ENCODE assay signal across 9 mouse cellular contexts in the genomic region with DNA sequence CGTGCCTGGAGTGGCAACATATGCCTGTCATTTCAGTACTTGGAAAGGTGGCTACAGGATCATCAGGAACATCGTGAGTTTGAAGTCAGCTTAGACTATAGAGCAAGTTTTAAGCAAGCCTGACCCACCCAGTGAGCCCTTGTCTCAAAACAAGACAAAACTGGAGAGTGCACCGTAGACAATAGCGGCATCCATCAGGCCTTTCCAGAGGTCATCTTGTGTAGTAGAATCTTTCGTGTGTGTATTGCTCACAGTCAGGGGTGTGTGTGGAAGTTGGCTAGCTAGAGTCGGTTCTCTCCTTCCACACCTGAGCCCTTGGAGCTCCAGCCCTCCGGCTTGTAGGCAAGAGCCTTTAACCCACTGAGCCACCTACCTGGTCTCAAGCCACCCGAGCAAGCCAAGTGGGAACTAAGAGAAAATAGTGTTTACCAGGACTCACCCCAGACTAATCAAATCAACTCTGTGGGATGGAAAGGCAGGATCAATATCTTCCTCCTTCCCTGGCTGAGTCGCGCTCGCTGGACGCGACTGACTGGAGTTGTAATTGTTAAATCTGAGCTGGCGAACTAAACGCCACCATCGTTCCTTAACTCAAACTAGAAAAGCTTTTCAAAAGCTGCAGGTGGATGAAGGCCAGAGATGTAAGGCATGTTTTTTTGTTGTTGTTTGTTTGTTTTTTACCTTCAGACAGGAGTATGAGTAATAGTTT. TPM values are rescaled to one million over a fixed set of nuclear protein-coding genes. Genes with fewer than 3 reads are reported as not detected.
DNase-seq lines count a peak whose midpoint lies in the region; ATAC-seq lines count a peak whose summit lies in the region.
"Had no signal": no experiment of that assay in that cellular context is flagged by ENCODE, and none has a peak within 500 bp of the region (broad histone marks: within the 10 kb centered on the region; RNA-seq: fewer than 3 reads in every experiment).

No protein-coding gene starts in this region.

- no peaks in the 10 kb centered on the region for H3K36me3 ChIP-seq in heart, embryonic 11.5 days (ENCODE audit: control insufficient read depth, insufficient read depth, low read length)
- H3K36me3 ChIP-seq in hindbrain, embryonic 12.5 days = no peaks in the 10 kb centered on the region
- H3K36me3 ChIP-seq in megakaryocyte, embryonic 14.5 days (replicated peaks; ENCODE audit: low read length) = no peaks in the 10 kb centered on the region

- H3K9ac ChIP-seq in heart, embryonic 11.5 days (ENCODE audit: low read depth, low read length) = peak overlapping the region; percentile 69
- peak overlapping the region; percentile 38; the same call in 1 of the 2 replicates for H3K9ac ChIP-seq in hindbrain, embryonic 12.5 days

- no peaks in the 10 kb centered on the region for H3K9me3 ChIP-seq in heart, embryonic 11.5 days (replicated peaks; ENCODE audit: control insufficient read depth, low read length)
- no peaks in the 10 kb centered on the region for H3K9me3 ChIP-seq in hindbrain, embryonic 12.5 days (replicated peaks)
- H3K9me3 ChIP-seq in megakaryocyte, embryonic 14.5 days = no peaks in the 10 kb centered on the region

- 17% methylated on average over 16 of the region's 16 CpGs for WGBS in heart, embryonic 11.5 days (ENCODE audit: insufficient replicate concordance)
- WGBS in hindbrain, embryonic 12.5 days = 13% methylated on average over 16 of the region's 16 CpGs

- H3K4me2 ChIP-seq in heart, embryonic 11.5 days = peak overlapping the region; percentile 80
- H3K4me2 ChIP-seq in hindbrain, embryonic 12.5 days (replicated peaks) = peak overlapping the region; percentile 62

- DNase-seq in heart, adult 18-20 months = no peak
- peak; percentile 84 for DNase-seq in ZHBTc4 (ENCODE audit: low read depth, low spot score)
- DNase-seq in right cerebral cortex, adult 18-20 months = no peak
- no peak for DNase-seq in thymus, adult 18-20 months
- no peak for DNase-seq in gastrocnemius, postnatal 14 days

- H3K4me1 ChIP-seq in heart, embryonic 11.5 days (ENCODE audit: control insufficient read depth, insufficient read depth, low read length) = peaks cover 10% of the 10 kb centered on the region
- peaks cover 13% of the 10 kb centered on the region for H3K4me1 ChIP-seq in hindbrain, embryonic 12.5 days
- H3K4me1 ChIP-seq in megakaryocyte, embryonic 14.5 days = no peaks in the 10 kb centered on the region

- intact Hi-C loops in gastrocnemius, postnatal 14 days (cut with DNase I; ENCODE audit: low total_unique reads) = no loop called here

- no peaks in the 10 kb centered on the region for H3K27me3 ChIP-seq in heart, embryonic 11.5 days (ENCODE audit: control insufficient read depth, insufficient read depth, low read length)
- H3K27me3 ChIP-seq in hindbrain, embryonic 12.5 days = no peaks in the 10 kb centered on the region
- H3K27me3 ChIP-seq in megakaryocyte, embryonic 14.5 days (replicated peaks) = no peaks in the 10 kb centered on the region
- H3K27me3 ChIP-seq: CH12.LX had no signal

- H3K27ac ChIP-seq in heart, embryonic 11.5 days (ENCODE audit: low read depth, low read length) = peak overlapping the region; percentile 74
- H3K27ac ChIP-seq in hindbrain, embryonic 12.5 days = peak overlapping the region; percentile 57

- H3K4me3 ChIP-seq in heart, embryonic 11.5 days (ENCODE audit: low read depth, low read length) = peak overlapping the region; percentile 53
- H3K4me3 ChIP-seq in hindbrain, embryonic 12.5 days = peak overlapping the region; percentile 38
- peak overlapping the region; percentile 73 for H3K4me3 ChIP-seq in megakaryocyte, embryonic 14.5 days (replicated peaks)

- ATAC-seq in heart, embryonic 11.5 days (replicated peaks; ENCODE audit: insufficient number of reproducible peaks, low FRiP score, low TSS enrichment) = peak; percentile 16; the same call in 1 of the 2 replicates
- peak; percentile 48; the same call in 1 of the 2 replicates for ATAC-seq in hindbrain, embryonic 12.5 days (ENCODE audit: low FRiP score)

RNA-seq across cellular contexts. Expression of gene Cxadr, which starts 36.7 kb away (rescaled TPM):
- polyA plus RNA-seq in heart, embryonic 11.5 days (2014; fragmentation: Nextera tagmentation; extraction: Ambion mirVana) = 24.5 and 28.1 TPM in 2 replicates
- 10 to 100 TPM; 33.8 to 39.1 TPM for total RNA-seq in heart, adult 18-20 months (2021)
- 112 and 118 TPM in 2 replicates for polyA plus RNA-seq in hindbrain, embryonic 12.5 days (2016; fragmentation: Nextera tagmentation; extraction: Ambion mirVana)
- not detected in 2 replicates for polyA plus RNA-seq in megakaryocyte, embryonic 14.5 days (2012; ENCODE audit: insufficient read depth, low replicate concordance)
- total RNA-seq in gastrocnemius, postnatal 14 days (2021) = under 1 TPM; 0.29 to 0.84 TPM
- total RNA-seq: CH12.LX had no signal

Comparison
In these comparisons a context has a peak if more than half of its experiments do, and no peak if none do; other contexts are left out.
1. RNA of gene Cxadr, which starts 36.7 kb away (polyA plus RNA-seq): 112 to 118 TPM in hindbrain, embryonic 12.5 days and 24.5 to 28.1 TPM in heart, embryonic 11.5 days; not detected in megakaryocyte, embryonic 14.5 days; every median in the first group is over 10 times any median in the second.
2. Peak in every context shown above with its lines, with median percentiles within 50 percentile points of each other: H3K4me3 ChIP-seq.